Mouse (Mus musculus): ENCODE measurements around the gene Thra.

DNA sequence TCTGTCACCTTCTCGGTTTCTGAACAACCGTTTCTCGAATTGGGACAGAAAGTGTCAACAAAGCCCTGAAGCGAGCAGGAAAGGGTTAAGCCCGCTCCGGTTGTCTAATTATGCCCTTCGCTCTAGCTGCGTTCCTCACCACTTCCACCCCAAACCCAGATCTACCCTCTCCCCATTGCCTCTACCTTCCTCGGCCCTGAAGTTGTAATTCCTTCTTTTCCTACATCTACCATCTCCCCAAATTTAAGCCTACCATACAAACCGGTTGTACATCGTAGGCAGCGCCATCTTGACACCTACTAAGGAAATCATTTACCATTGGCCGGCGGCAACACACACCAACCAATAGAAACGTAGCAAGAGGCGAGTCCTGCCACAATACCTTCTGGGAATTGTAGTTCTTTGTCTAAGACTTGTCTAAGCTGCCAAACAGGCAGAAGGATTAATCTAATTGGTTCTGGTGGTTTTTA, 11.3 kb upstream of the Thra start, which contains the start of gene Med24:
- no peak for TF ChIP-seq CTCF (IDR thresholded peaks at IDR 0.05; ENCODE audit: low read depth)
- no peak for TF ChIP-seq EP300 (IDR thresholded peaks at IDR 0.05; ENCODE audit: low read depth)
